Mouse (Mus musculus) megakaryocyte progenitor cell, adult 5-6 weeks (primary cell): ENCODE measurements at regions not wholly inside any gene's neighbourhood (a gene's known extent, or its start where the extent isn't known, plus 50 kb on each side); places are given as distances from the start of the nearest gene placed in this dataset.

ENCODE experiments used
- ATAC-seq: replicated peaks from 2 replicates; pipeline ENCODE4 v1.8.0; 2016; ENCODE audit warnings: mild to moderate bottlenecking, moderate TSS enrichment, inconsistent platforms; ENCODE audit not compliant: poor library complexity

DNA sequence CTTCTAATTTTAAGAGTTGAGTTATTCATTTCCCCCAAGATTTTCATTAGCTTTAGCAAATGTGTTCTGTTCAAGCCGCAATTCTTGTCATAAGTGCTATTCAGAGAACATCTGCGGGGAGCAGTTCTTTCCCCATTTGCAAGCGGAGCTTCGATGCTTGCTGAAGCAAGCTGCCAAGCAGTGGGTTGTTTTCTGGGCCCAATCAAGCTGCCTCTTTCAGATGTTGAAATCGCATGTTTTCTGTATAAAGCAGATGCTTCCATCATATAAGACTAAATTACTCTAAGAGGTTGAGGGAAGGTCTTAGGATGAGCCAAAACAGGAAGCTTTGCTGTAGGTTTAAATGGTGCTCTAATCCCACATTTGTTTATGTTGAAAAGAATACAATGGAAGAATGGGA, 547.4 kb downstream of the Abca13 start:
- no peak for ATAC-seq

DNA sequence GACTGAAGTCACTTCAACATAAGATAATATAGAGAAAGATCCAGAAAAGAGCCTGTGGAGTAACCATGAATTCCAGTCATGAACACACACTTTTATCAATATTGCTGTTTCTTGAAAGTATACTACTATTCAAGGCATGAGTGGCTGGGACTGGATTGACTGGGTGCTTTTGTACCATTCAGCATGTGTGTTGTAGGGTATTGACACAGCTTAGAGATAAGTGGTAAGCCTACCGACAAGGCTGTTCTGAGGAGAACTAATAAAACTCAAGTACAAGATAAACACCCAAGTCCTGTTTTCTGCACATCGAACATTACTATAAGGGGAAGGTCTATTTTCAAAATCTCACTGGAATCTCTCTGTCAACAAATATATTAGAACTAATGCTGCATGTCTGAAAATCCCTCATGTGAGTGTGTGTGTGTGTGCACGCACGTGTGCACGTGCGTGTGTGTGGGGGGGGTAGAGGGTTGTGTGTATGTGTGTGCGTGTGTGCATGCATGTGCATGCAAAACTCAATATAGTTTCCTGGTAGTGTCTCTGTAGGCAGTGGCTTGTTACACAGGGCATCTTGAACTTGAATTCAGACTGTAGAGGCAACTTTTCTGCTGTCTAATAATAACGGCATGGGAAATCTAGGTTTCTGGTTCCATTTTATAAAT, 588.6 kb downstream of the Abca13 start:
- ATAC-seq: no peak

DNA sequence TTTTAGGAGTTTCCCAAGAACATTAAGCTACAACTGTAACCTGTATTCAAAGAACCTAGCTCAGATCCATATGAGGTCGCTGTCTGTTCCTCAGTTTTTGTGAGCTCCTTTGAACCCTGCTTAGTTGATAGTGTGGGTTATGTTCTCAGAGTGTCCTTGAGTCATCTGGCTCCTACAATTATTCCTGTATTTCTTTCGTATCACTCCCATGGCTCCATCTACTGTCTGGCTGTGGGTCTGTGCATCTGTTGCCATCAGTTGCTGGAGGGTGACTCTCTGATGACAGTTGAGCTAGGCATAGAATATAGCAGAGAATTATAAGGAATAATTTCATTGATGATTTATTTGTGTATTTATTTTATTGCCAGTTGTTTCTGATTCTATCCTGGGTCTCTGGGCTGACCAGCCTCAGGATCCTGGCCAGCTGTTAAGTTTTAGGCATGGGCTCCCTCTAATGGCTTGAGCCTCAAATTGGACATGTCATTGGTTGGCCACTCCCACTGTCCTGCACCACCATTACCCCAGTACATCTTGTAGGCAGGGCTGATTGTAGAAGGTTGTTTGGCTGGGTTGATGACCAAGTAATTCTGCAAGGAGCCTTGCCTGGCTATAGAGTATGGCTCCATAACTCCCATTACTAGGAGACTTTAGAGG, 601.6 kb downstream of the Abca13 start:
- peak; percentile 87 for ATAC-seq

DNA sequence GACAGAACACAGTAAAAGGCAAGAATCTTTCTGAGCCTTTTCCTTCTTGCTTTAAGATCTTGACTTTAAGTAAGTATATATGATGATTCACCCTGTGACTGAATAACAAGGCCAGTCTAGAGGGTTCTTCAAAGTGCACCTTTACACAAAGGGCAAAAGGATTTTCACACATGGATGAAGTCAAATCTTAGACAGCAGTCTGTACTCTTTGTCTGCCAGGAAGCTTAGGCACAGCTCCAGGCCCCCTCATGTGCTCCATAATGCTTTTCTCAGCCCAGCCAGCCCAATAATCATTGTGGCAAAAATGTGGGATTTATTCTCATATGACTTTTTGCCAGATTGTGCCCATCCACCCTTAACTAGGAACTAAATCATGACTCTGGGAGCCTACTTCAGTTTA, 647.9 kb downstream of the Abca13 start:
- no peak for ATAC-seq

DNA sequence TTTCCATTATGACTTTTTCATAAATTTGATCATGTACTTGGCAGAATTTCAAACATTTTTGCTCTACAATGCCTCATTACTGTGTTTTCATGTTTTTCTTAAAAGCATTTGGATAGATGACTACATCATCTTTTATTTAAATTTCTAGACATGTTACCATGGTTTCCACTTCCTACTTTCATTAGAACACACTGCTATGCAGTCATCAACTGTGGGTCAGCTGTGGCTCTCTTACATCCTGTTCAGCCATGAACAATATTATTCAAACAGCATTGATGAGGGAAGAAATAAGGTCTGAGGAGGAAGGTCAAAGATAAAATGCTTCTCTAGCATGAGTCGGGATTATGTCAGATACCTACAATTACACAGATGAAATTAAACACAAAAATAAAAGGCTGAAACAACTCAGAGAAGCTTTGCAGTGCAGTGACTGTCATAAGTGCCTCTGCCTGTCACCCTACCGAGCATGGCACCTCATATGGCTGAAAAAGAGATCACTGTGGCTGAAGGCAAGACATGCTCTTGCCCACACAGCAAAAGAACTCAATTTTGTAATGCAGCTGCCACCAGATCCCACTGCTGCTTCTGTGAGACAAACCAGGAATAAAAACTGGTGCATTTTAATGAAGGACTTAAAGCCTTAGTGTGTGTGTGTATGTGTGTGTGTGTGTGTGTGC, 676.9 kb downstream of the Abca13 start:
- ATAC-seq: no peak
